Mouse (Mus musculus) lung, postnatal 0 days (tissue): ENCODE data around the gene Myh13. TPM values are rescaled to one million over a fixed set of nuclear protein-coding genes. Genes with fewer than 3 reads are reported as not detected.
A peak's percentile ranks its signal among the peaks of the same experiment; 100 is the strongest.

Experiments used
- ATAC-seq: fragments of 200-750 bp; cut with Nextera tagmentation; 2 replicates; pipeline ENCODE4 v1.8.0; 2017; ENCODE audit warnings: moderate library complexity
- DNase-seq: peaks from one replicate; pipeline ENCODE4 v3.0.0-alpha.2; 2016; ENCODE audit warnings: low spot score
- H3K27ac ChIP-seq: fragments of 300-500 bp; sonication (generic); 2 replicates; pipeline ENCODE4 v1.5.1; 2014; ENCODE audit warnings: antibody characterized with exemption, mild to moderate bottlenecking, low read length, mixed read lengths
- H3K27me3 ChIP-seq: fragments of 300-500 bp; sonication (generic); replicated peaks from 2 replicates; pipeline ENCODE4 v1.6.1; 2014; ENCODE audit warnings: low read length, mixed read lengths; ENCODE audit not compliant: insufficient read depth
- H3K36me3 ChIP-seq: fragments of 300-500 bp; sonication (generic); 2 replicates; pipeline ENCODE4 v1.6.1; 2014; ENCODE audit warnings: low read length, mixed read lengths; ENCODE audit not compliant: insufficient read depth
- H3K4me1 ChIP-seq: fragments of 300-500 bp; sonication (generic); 2 replicates; pipeline ENCODE4 v1.6.1; 2014; ENCODE audit warnings: antibody characterized with exemption, low read depth, low read length, mixed read lengths; ENCODE audit not compliant: insufficient read depth
- H3K4me2 ChIP-seq: fragments of 300-500 bp; sonication (generic); replicated peaks from 2 replicates; pipeline ENCODE4 v1.6.1; 2014; ENCODE audit warnings: low read depth, mild to moderate bottlenecking, low read length, moderate library complexity, mixed read lengths
- H3K4me3 ChIP-seq: fragments of 300-500 bp; sonication (generic); 2 replicates; pipeline ENCODE4 v1.5.1; 2014; ENCODE audit warnings: low read depth, low read length
- H3K9ac ChIP-seq: fragments of 300-500 bp; sonication (generic); replicated peaks from 2 replicates; pipeline ENCODE4 v1.6.1; 2014; ENCODE audit warnings: low read depth, mild to moderate bottlenecking
- H3K9me3 ChIP-seq: fragments of 300-500 bp; sonication (generic); 2 replicates; pipeline ENCODE4 v1.6.1; 2016; ENCODE audit warnings: low read length, mixed read lengths
- CTCF ChIP-seq: IDR thresholded peaks from 2 replicates; pipeline ENCODE4 v1.5.1; 2016; ENCODE audit warnings: antibody characterized with exemption, mild to moderate bottlenecking
- EP300 ChIP-seq: IDR thresholded peaks from 2 replicates; pipeline ENCODE4 v1.6.1; 2016; ENCODE audit warnings: antibody characterized with exemption, mild to moderate bottlenecking, control low read depth
- WGBS: fragments of 180-500 bp; shearing (Covaris S2); extraction: QIAGEN DNeasy Blood & Tissue Kit; methylation state at CpG from one replicate; pipeline ENCODE4 v1.1.7; 2014; 5-methylcytosine and 5-hydroxymethylcytosine counted together
- polyA plus RNA-seq: library from polyadenylated mRNA; unstranded; fragments of >200 nt; fragmentation: Nextera tagmentation; extraction: Ambion mirVana; gene quantifications from 2 replicates; pipeline ENCODE4 v1.2.1, GENCODE M21; 2015

The Myh13 gene
- polyA plus RNA-seq, 1 experiment from 2014 or later = 0.38 TPM

DNA sequence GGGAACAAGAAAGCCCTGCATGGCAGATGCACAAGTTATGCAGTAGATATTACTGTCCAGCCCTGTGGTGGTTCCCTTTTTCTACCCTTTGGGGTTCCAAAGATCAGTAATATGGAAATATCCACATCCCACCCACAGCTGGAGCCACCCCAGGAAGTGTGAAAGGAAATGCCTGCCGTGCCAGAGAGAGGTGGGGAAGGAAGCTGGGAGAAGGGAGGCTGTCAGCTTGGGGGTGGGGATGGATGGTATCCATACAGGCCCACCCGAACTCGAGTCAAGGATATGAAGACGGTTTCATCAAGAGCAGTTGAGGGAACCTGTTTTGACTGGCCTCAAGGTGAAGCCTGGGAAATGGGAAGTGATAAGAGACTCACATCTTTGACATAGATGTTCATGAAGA is 60.4 kb downstream of the Myh13 start:
- Histone ChIP-seq H3K4me2 (no peak overlapping the region), H3K27me3 (no peaks in the 10 kb centered on the region), H3K4me3 (no peak overlapping the region), H3K4me1 (peaks cover 5% of the 10 kb centered on the region; the same call in 1 of the 2 replicates), H3K9me3 (no peaks in the 10 kb centered on the region), H3K36me3 (no peaks in the 10 kb centered on the region), H3K27ac (no peak overlapping the region), H3K9ac (no peak overlapping the region)
- no peak for TF ChIP-seq CTCF
- ATAC-seq (no peak), DNase-seq (no peak)
- WGBS = 43% methylated on average over 4 of the region's 4 CpGs

DNA sequence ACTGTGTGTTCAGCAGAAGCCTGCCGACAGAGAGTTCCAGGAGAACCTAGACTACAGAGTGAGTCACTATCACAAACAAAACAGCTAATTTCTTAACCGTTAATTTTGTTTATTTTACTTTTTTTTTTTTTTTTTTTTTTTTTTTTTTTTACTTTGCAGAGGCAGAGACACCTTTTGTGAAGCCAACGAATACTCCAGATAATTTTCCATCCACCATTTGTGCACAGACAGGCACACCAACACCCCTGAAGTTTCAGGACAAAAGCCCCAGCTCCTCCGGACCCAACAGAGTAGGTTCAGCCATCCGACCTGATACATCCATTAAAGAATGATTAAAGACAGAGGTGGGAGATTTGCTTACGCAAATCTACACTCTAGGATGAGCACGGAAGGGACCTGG is 63.2 kb downstream of the Myh13 start:
- H3K27me3 ChIP-seq = no peaks in the 10 kb centered on the region
- WGBS = 71% methylated on average over 7 of the region's 7 CpGs
- no peaks in the 10 kb centered on the region for H3K9me3 ChIP-seq
- no peak overlapping the region for H3K4me2 ChIP-seq
- no peak overlapping the region for H3K9ac ChIP-seq
- DNase-seq (no peak), ATAC-seq (no peak)
- no peak overlapping the region for H3K4me3 ChIP-seq
- no peak for TF ChIP-seq CTCF
- TF ChIP-seq EP300 = no peak
- peaks cover under 1% of the 10 kb centered on the region; the same call in 1 of the 2 replicates for H3K4me1 ChIP-seq
- H3K36me3 ChIP-seq = no peaks in the 10 kb centered on the region
- H3K27ac ChIP-seq = no peak overlapping the region

DNA sequence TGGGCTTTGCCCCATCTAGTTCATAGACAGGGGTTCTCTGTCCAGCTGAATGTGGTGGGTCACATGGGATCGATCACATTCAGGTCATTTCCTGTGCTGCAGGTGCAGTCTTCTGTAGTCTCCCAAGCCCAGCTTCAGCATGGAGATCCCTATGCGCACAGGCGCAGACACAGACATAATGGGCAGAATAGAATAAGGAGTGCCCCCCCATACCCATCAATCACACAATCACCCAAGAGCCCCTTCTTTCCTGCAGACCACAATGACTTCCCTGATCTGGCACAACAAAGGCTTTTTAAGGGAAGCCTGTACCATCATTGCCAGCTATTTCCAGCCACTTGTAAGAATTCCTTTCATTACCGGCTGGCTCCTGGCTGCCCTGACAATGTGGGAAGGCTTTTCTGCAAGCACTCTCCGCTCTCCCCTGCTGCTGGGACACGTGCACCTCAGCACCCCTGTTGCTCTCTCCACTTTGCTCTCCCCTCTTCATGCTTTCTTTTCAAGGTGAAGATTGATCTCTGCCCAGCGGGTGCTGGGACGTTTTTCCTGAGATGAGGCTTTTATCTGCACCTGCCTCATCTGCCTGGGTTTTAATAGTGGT is 65.5 kb downstream of the Myh13 start:
- WGBS = 42% methylated on average over 8 of the region's 8 CpGs
- no peak for ATAC-seq
- H3K27ac ChIP-seq = no peak overlapping the region
- TF ChIP-seq EP300 (no peak), CTCF (no peak)
- no peak for DNase-seq
- no peak overlapping the region for H3K4me2 ChIP-seq
- H3K27me3 ChIP-seq = no peaks in the 10 kb centered on the region
- H3K9me3 ChIP-seq = no peaks in the 10 kb centered on the region
- H3K36me3 ChIP-seq = no peaks in the 10 kb centered on the region
- no peak overlapping the region for H3K4me3 ChIP-seq
- H3K4me1 ChIP-seq = no peaks in the 10 kb centered on the region
- H3K9ac ChIP-seq = no peak overlapping the region

DNA sequence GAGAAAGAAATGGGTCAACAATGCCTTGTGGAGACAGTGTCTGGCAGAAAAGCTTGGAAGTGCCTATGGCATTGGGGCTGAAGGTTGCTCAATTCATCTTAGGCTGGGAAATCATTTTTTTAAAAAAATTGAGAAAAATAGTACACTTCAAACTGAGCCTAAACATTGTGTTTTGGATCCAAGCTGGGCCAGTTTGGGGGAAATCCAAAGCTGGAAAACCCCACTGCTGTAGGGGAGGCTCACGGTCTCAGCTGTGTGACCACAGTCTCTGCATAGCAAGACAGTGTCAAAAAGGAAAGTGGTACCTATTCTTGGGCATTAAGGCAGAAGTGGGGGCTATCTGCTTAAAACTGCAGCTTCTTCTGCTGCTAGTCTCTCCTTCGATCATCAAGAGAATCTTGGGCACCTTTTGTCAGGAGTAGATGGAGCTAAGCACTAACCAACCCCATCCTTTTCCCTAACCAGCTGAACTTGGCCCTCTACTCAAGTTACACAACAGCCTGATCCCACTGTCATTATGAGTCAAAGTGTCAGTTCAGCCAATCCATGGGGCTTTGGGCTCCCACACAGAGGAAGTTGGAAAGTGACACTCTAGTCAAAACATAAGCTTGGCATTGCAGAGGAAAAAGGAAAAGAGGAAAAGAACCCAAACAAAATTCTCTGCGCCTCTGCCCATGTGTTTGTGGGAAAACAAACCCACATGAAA is 69.4 kb downstream of the Myh13 start:
- H3K27me3 ChIP-seq = no peaks in the 10 kb centered on the region
- ATAC-seq = peak; percentile 84
- H3K4me3 ChIP-seq = no peak overlapping the region
- no peaks in the 10 kb centered on the region for H3K9me3 ChIP-seq
- no peak overlapping the region for H3K9ac ChIP-seq
- WGBS = 61% methylated on average over 3 of the region's 3 CpGs
- peak overlapping the region; percentile 64; the same call in 1 of the 2 replicates for H3K27ac ChIP-seq
- peak; percentile 67 for DNase-seq
- TF ChIP-seq EP300 = no peak
- TF ChIP-seq CTCF = no peak
- no peaks in the 10 kb centered on the region for H3K4me1 ChIP-seq
- no peaks in the 10 kb centered on the region for H3K36me3 ChIP-seq
- H3K4me2 ChIP-seq = no peak overlapping the region

DNA sequence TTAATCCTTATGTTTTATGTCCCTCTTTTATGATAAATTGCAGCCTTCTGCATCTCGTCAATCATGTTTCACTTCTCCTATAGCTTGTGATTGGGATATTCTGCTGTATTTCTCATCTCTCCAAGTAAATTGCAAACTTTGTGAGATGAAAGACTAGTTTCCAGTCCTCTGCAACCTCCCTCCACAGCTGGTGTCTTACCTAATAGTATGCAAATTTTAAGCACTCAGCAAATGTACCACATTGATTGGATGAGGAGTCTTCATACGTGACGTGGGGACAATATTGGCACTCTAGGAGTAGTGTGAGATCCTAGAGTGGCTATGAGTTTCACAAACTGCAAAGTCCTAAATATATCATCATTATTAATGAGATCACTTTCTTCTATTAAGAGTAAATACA is 70.9 kb downstream of the Myh13 start:
- no peak overlapping the region for H3K9ac ChIP-seq
- H3K4me3 ChIP-seq = no peak overlapping the region
- no peaks in the 10 kb centered on the region for H3K27me3 ChIP-seq
- no peak overlapping the region for H3K27ac ChIP-seq
- no peak for DNase-seq
- H3K4me1 ChIP-seq = no peaks in the 10 kb centered on the region
- no peaks in the 10 kb centered on the region for H3K9me3 ChIP-seq
- no peak overlapping the region for H3K4me2 ChIP-seq
- 80% methylated on average over 3 of the region's 3 CpGs for WGBS
- no peak for ATAC-seq
- TF ChIP-seq EP300 (no peak), CTCF (no peak)
- no peaks in the 10 kb centered on the region for H3K36me3 ChIP-seq

DNA sequence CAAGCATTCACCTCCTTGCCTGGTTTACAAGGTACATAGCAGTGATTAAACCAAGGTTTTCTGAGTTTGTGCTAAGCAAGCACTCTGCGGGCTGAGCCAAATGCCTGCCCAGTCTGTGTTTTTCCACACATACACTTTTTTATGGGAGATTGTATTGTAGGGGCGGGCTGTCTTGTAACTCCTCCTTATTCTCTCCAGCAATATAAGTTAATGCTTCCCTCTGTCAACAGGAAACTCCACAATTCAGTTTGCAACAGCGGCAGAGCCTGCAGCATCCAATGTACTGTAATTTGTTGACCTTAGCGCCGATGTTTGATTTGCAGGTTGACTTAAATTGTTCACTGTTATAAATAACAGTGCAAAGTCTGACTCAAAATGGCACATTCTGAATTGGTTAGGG is 79.5 kb downstream of the Myh13 start:
- H3K9ac ChIP-seq = no peak overlapping the region
- no peak overlapping the region for H3K4me3 ChIP-seq
- no peaks in the 10 kb centered on the region for H3K27me3 ChIP-seq
- TF ChIP-seq CTCF (no peak), EP300 (no peak)
- no peaks in the 10 kb centered on the region for H3K9me3 ChIP-seq
- 70% methylated on average over 5 of the region's 5 CpGs for WGBS
- H3K36me3 ChIP-seq = no peaks in the 10 kb centered on the region
- H3K4me1 ChIP-seq = no peaks in the 10 kb centered on the region
- no peak overlapping the region for H3K4me2 ChIP-seq
- DNase-seq = no peak
- H3K27ac ChIP-seq = no peak overlapping the region
- ATAC-seq = no peak
